Mouse (Mus musculus) spleen, adult 18-20 months (tissue): Measurements from ENCODE around the gene Pdss1.

Experiments used
- DNase-seq, 2 experiments: peaks; one replicate each; pipeline ENCODE4 v3.0.0; 2022; ENCODE audit warnings: mixed read lengths in 2 of 2

The Pdss1 gene

GRCm38 (mm10) chr2:22962242-22962641 lies 66.9 kb downstream of the Pdss1 start:
- DNase-seq = no peak

- DNase-seq = no peak
Observed at GRCm38 (mm10) chr2:22962970-22963369, 67.6 kb downstream of the Pdss1 start.

GRCm38 (mm10) chr2:22977387-22977973 lies 82.2 kb downstream of the Pdss1 start:
- DNase-seq = no peak

- peak in 1 of 2 experiments; percentile 15 for DNase-seq
Observed at GRCm38 (mm10) chr2:22985973-22986657, 90.8 kb downstream of the Pdss1 start.
